18 mouse cellular contexts compared by ENCODE assay signal in the genomic region with DNA sequence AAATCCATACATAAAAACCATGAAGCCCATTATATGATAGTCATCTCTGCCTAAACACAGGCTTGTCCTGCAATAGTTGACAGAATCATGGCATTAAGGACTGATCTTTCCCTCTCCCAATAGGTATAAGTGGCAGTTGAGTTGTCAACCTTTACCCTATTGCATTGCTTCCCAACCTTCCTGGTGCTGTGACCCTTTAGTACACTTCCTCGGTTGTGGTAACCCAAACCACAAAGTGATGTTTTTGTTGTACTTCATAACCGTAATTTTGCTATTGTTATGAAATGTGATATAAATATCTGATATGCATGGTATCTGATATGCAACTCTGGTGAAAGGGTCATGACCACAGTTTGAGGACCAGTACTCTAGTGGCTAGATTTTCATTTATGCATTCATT.
A peak's percentile ranks its signal among the peaks of the same experiment; 100 is the strongest.
DNase-seq lines count a peak whose midpoint lies in the region; ATAC-seq lines count a peak whose summit lies in the region.
"Had no signal": no experiment of that assay in that cellular context is flagged by ENCODE, and none has a peak within 500 bp of the region (broad histone marks: within the 10 kb centered on the region; RNA-seq: fewer than 3 reads in every experiment).

No protein-coding gene starts in this region.

- no peaks in the 10 kb centered on the region for H3K36me3 ChIP-seq in embryonic facial prominence, embryonic 13.5 days
- no peaks in the 10 kb centered on the region for H3K36me3 ChIP-seq in embryonic facial prominence, embryonic 10.5 days (replicated peaks)
- H3K36me3 ChIP-seq: forebrain, embryonic 12.5 days had no signal

- H3K9me3 ChIP-seq in embryonic facial prominence, embryonic 13.5 days: no peaks in the 10 kb centered on the region
- no peaks in the 10 kb centered on the region for H3K9me3 ChIP-seq in embryonic facial prominence, embryonic 10.5 days
- H3K9me3 ChIP-seq: forebrain, embryonic 12.5 days had no signal

- no peak overlapping the region for H3K27ac ChIP-seq in embryonic facial prominence, embryonic 13.5 days
- H3K27ac ChIP-seq in embryonic facial prominence, embryonic 10.5 days (replicated peaks): no peak overlapping the region
- H3K27ac ChIP-seq: forebrain, embryonic 12.5 days had no signal

- DNase-seq in embryonic facial prominence, embryonic 10.5 days (ENCODE audit: low spot score): no peak
- DNase-seq in right cerebral cortex, adult 2 months (ENCODE audit: low spot score in 2 of 2): no peak
- DNase-seq in cerebellum, adult 9-10 months: no peak
- no peak for DNase-seq in spleen, postnatal 10 days (ENCODE audit: low spot score in 2 of 2)
- DNase-seq: adrenal gland, adult 2 months; adrenal gland, postnatal 14 days; adrenal gland, postnatal 36 days; cerebellum, adult 11-12 months; cerebellum, adult 2 months; cerebellum, adult 9-11 months; cerebellum, postnatal 14 days; cerebellum, postnatal 36 days had no signal

- no peak overlapping the region for H3K4me3 ChIP-seq in embryonic facial prominence, embryonic 13.5 days
- no peak overlapping the region for H3K4me3 ChIP-seq in embryonic facial prominence, embryonic 10.5 days
- H3K4me3 ChIP-seq: forebrain, embryonic 12.5 days had no signal

- no peak overlapping the region for H3K4me2 ChIP-seq in embryonic facial prominence, embryonic 13.5 days
- H3K4me2 ChIP-seq: forebrain, embryonic 12.5 days had no signal

- peak; percentile 20; the same call in 1 of the 2 replicates for ATAC-seq in embryonic facial prominence, embryonic 13.5 days (ENCODE audit: insufficient number of reproducible peaks, insufficient read depth, low FRiP score, low TSS enrichment, low read depth)
- ATAC-seq in granulocyte monocyte progenitor cell, adult 5-6 weeks (replicated peaks; ENCODE audit: poor library complexity, severe bottlenecking): peak; percentile 80
- 0 out of 2 replicates have a peak, but pooled peaks have one; percentile 18 for ATAC-seq in megakaryocyte, adult 5-6 weeks (ENCODE audit: poor library complexity, severe bottlenecking)
- ATAC-seq: forebrain, embryonic 14.5 days; forebrain, embryonic 16.5 days had no signal

- no peaks in the 10 kb centered on the region for H3K4me1 ChIP-seq in embryonic facial prominence, embryonic 13.5 days
- no peaks in the 10 kb centered on the region for H3K4me1 ChIP-seq in embryonic facial prominence, embryonic 10.5 days
- H3K4me1 ChIP-seq: forebrain, embryonic 12.5 days had no signal

- H3K9ac ChIP-seq in embryonic facial prominence, embryonic 13.5 days: no peak overlapping the region
- H3K9ac ChIP-seq: forebrain, embryonic 12.5 days had no signal

- 62% methylated on average over 2 of the region's 2 CpGs for WGBS in embryonic facial prominence, embryonic 13.5 days
- 86% methylated on average over 2 of the region's 2 CpGs for WGBS in embryonic facial prominence, embryonic 10.5 days

- no peaks in the 10 kb centered on the region for H3K27me3 ChIP-seq in embryonic facial prominence, embryonic 13.5 days
- no peaks in the 10 kb centered on the region for H3K27me3 ChIP-seq in embryonic facial prominence, embryonic 10.5 days (replicated peaks; ENCODE audit: low read depth, poor library complexity, severe bottlenecking)
- H3K27me3 ChIP-seq: forebrain, embryonic 12.5 days had no signal

Comparison
In these comparisons a context has a peak if more than half of its experiments do, and no peak if none do; other contexts are left out.
1. ATAC-seq: peak in every context shown above with its lines; median percentile 80 in granulocyte monocyte progenitor cell, adult 5-6 weeks; 20 in embryonic facial prominence, embryonic 13.5 days; 18 in megakaryocyte, adult 5-6 weeks.